Mouse (Mus musculus) megakaryocyte progenitor cell, adult 5-6 weeks (primary cell): ENCODE results near the gene Coq3. TPM values are rescaled to one million over a fixed set of nuclear protein-coding genes. Genes with fewer than 3 reads are reported as not detected.

Experiments
- ATAC-seq: replicated peaks from 2 replicates; pipeline ENCODE4 v1.8.0; 2016; ENCODE audit warnings: mild to moderate bottlenecking, moderate TSS enrichment, inconsistent platforms; ENCODE audit not compliant: poor library complexity
- total RNA-seq, 2 experiments: library from RNA; stranded (forward) in 1 of 2; stranded (reverse) in 1 of 2; fragments of 157-497, 149-512 nt in 1 of 2; fragments of 200-1000 nt in 1 of 2; gene quantifications; 2 replicates each; pipeline versions ENCODE4 v1.2.3 to v1.2.4; 2015 to 2017

The Coq3 gene
- total RNA-seq (2015) (4.7 and 8.2 TPM in 2 replicates), total RNA-seq (2017) (10.5 and 14.0 TPM in 2 replicates)

- ATAC-seq = peak; percentile 88
Observed at GRCm38 (mm10) chr4:21879565-21880220, at the start of gene Coq3. TSS of gene Coq3 (plus strand) at chr4:21879673.

- ATAC-seq = 0 out of 2 replicates have a peak, but pooled peaks have one; percentile 44
Observed at GRCm38 (mm10) chr4:21832844-21833243, 46.6 kb upstream of the Coq3 start.

- peak; percentile 89 for ATAC-seq
Observed at GRCm38 (mm10) chr4:21847481-21848286, 31.8 kb upstream of the Coq3 start, which contains the start of gene Pnisr. TSS of gene Pnisr (plus strand) at chr4:21847583.

DNA sequence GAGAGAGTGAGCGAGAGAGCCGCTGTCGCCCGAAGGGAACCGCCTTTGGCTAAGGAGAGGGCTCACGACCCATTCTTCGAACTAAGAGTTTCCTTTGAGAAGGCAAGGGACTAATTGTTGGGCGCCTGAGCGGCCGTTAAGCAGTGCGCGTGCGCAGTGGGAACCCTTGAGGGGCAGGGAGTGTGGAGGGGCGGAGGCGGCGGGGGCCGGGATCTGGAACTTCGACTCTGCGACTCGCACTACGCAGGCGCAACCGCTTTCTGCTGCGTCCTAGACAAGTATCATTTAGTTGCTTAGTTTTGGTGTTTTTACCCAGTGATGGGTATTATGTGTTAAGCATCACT lies 31.2 kb upstream of the Coq3 start:
- peak; percentile 71 for ATAC-seq

DNA sequence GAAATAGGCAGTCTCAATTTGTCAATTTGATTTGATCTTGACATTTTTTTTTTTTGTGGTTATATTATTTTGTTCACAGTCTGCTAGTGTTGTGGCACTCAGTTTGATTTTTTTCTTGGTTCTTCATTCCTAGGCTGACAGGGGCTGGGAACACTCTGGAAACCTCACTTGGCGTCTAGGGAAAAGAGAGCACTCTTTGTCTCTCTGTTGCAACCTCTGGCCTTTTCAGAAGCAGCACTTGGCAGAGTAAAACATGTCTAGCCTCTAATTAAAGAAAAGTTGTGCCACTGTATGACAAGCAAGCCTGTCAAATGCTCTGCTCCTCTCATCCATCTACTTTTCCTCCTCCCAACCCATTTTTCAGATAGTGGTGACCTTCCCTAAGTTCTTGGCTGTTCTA lies 22.0 kb upstream of the Coq3 start:
- ATAC-seq = no peak

GRCm38 (mm10) chr4:21865226-21865625 lies 14.2 kb upstream of the Coq3 start:
- ATAC-seq = no peak

DNA sequence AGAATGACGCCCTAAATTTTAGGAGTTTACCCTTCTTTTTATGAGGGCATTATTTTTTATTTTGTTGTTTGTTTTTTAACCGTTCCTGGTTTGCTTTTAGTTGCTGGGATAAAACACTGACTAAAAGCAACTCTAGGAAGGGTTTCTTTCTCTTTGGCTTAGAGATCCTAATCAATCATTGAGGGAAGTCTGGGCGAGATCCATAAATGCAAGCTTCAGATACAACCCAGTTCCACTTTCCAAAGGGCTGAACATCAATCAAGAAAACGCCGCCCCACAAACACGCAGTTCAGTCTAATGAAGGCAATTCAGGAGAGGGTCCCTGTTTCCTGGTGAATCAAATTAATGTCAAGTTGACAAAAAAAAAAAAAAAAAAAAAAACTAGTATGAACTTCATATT lies 697 bp upstream of the Coq3 start:
- ATAC-seq = no peak

DNA sequence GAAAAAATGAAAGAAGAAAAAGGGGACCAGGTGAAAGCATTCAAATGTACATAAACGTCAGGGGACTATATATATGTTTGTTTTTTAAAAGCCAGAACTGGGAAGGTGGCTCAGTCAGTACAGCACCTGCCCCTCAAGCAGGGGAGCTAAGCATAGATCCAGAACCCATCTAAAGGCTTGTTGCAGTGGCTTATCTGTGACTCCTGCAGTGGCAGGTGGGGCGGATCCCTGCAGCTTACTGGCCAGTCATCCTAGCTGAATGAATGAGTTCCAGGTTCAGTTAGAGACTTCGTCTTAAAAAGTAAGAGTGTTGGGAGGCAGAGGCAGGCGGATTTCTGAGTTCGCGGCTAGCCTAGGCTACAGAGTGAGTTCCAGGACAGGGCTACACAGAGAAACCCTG lies 3.3 kb downstream of the Coq3 start:
- no peak for ATAC-seq

DNA sequence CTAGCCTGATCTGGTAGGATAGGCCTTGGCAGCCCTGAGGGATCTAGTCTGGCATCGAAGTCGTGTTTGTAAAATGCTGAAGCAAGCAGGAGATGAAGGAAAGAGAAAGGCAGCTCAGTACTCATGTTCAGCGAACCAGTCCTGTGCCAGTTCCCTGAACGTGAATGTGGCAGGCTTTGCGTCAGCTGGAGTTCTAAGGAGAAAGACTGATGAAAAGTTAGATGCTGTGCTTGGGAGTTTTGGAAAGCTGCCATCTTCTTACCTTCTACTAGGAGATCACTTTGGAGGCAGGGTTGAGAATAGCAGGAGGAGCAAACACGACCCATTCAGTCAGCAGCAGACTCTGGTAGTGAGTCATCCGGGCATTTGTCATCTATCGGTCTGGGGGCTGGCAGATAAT lies 6.4 kb downstream of the Coq3 start:
- no peak for ATAC-seq

DNA sequence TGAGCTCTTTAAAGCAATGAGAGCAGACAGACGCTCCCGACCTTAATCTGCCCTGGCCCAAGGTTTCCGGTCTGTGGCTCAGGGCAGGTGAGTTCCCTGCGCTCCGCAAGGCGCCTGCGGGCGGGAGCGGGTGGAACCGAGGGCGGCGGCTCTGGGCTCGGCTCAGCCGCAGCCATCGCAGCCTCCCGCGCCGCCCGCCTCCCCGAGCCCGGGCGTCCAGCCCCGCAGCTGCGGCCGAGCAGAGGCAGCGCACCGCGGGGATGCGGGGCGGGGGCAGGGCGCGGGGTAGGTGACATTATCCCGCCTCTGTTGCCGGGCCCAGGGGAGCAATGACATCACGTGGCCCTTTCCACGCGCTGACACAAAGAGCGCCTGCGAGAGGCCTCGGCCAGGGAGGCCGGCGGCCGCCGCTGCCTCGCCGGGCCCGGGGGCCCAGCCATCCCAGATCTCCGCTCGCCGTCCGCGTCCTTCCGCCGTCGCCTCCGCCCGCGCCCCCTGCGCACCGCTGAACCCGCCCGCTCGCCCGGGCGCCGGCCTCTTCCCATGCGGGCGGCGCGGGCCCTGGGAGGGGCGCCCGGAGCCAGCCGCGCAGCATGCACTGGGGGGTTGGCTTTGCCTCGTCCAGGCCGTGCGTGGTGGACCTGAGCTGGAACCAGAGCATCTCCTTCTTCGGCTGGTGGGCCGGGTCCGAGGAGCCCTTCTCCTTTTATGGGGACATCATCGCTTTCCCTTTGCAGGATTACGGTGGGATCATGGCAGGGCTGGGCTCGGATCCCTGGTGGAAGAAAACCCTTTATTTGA lies 51.7 kb downstream of the Coq3 start, which contains the start of gene Faxc:
Gene Faxc (plus strand): TSS at position 359 of the 801 bp plus-strand sequence.
- ATAC-seq = peak; percentile 29; the same call in 1 of the 2 replicates

- ATAC-seq = no peak
Observed at GRCm38 (mm10) chr4:21931772-21932630, 52.5 kb downstream of the Coq3 start.

GRCm38 (mm10) chr4:21935378-21935777 lies 55.9 kb downstream of the Coq3 start:
- ATAC-seq = no peak

GRCm38 (mm10) chr4:21936424-21936823 lies 57.0 kb downstream of the Coq3 start:
- no peak for ATAC-seq

- ATAC-seq = no peak
Observed at GRCm38 (mm10) chr4:21937890-21938289, 58.4 kb downstream of the Coq3 start.

GRCm38 (mm10) chr4:21944672-21945071 lies 65.2 kb downstream of the Coq3 start:
- no peak for ATAC-seq

DNA sequence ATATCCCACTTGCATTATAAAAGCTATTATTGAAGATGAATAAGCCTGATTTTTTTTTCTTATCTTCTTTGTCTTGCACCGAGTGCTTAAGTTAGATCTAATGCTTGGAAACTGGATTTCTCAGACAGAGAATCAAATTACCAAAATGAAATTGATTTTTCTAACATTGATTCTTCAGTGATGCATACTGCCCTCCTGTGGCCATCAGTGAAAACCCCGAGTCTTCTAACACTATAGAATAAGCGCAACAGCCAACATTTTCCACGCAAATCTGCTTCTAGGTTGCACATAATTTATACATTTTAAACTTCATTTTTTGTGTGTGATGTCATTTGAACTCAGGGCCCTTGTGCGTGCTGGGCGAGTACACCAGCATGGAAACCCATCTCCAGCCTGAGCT lies 72.0 kb downstream of the Coq3 start:
- peak; percentile 46; the same call in 1 of the 2 replicates for ATAC-seq

DNA sequence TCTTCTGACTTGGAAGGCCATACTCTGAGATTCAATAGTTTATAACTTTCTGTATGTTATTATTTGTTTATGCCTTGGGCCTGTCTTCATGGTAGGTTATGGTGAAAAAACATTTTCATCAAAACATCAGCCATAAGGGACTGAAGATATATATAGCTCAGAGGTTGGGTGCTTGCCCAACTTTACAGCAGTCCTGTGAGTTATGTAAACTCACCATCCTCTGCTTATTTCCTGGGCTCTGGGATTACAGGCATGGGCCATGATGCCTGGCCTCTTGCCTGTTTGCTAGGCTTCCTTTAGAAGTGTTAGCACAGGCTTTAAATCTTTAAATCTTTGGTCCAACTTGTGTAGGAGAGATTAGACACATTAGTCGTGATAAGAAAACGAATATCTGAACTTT lies 72.8 kb downstream of the Coq3 start:
- no peak for ATAC-seq

DNA sequence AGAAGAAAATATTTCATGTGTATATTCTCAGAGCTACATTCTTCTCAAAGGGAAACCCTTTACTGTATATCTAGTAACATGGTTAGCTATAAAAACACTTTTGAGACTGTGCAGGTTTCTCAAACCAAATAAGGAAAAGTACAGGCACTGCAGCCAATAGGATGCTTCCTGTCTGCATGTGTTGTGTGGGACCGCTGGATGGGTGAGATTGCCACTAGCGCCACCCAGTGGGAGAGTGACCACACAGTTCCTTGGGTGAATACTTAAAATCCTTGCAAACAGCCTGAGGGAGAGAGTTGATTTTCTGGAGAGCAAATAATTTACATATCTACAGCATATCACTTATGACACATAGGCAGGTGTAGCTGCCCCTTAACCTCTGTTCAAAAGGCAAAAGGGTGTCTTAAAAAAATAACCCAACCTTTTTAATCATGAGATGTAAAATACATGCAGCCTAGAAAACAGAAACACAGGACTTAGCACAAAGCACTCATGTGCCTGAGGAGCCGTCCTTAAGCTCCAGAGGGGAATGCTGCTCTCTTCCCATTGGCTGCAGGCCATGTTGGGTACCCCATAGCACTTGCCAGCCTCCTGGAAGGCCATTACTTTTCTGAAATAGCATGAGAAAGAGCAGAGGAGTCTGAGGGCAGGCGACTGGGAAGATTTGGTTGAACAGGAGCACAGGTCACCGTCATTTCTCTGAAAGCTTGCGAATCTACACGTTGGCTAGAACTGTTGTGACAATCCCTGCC lies 78.3 kb downstream of the Coq3 start:
- peak; percentile 99 for ATAC-seq
